Mouse (Mus musculus) ES-E14 (cell line): Measurements from ENCODE around the gene Pacsin2. TPM values are rescaled to one million over a fixed set of nuclear protein-coding genes. Genes with fewer than 3 reads are reported as not detected.
A peak's percentile ranks its signal among the peaks of the same experiment; 100 is the strongest.

Source experiments
- DNase-seq: peaks from one replicate; pipeline ENCODE4 v3.0.0-alpha.2; 2013; ENCODE audit warnings: low read depth, low spot score
- H3K27ac ChIP-seq: 2 replicates; pipeline ENCODE4 v1.5.1; 2012; ENCODE audit warnings: low read depth, mild to moderate bottlenecking, low read length, moderate library complexity, mixed read lengths; ENCODE audit not compliant: poor library complexity, insufficient read depth, severe bottlenecking
- H3K36me3 ChIP-seq: 2 replicates; pipeline ENCODE4 v1.6.1; 2012; ENCODE audit warnings: mild to moderate bottlenecking, low read length, moderate library complexity, mixed read lengths; ENCODE audit not compliant: control insufficient read depth, poor library complexity, insufficient read depth, severe bottlenecking
- H3K4me1 ChIP-seq, 2 experiments: fragments of 150-350 bp in 1 of 2; sonication (generic) in 1 of 2; 2 replicates each; pipeline ENCODE4 v1.6.1; 2012; ENCODE audit warnings: low read length in 2 of 2, mild to moderate bottlenecking in 1 of 2, mixed read lengths in 1 of 2; ENCODE audit not compliant: control insufficient read depth in 2 of 2, insufficient read depth in 2 of 2, poor library complexity in 1 of 2
- H3K4me3 ChIP-seq, 2 experiments: fragments of 150-350 bp in 1 of 2; sonication (generic) in 1 of 2; 2 replicates each; pipeline ENCODE4 v1.5.1; 2012; ENCODE audit warnings: low read length in 2 of 2, low read depth in 1 of 2, mild to moderate bottlenecking in 1 of 2, mixed read lengths in 1 of 2; ENCODE audit not compliant: insufficient read depth in 1 of 2, poor library complexity in 1 of 2, severe bottlenecking in 1 of 2
- H3K9ac ChIP-seq: 2 replicates; pipeline ENCODE4 v1.6.1; 2012; ENCODE audit warnings: low read depth, mild to moderate bottlenecking, low read length, mixed read lengths; ENCODE audit not compliant: poor library complexity, insufficient read depth, severe bottlenecking
- H3K9me3 ChIP-seq: fragments of 150-350 bp; sonication (generic); 2 replicates; pipeline ENCODE4 v1.6.1; 2012; ENCODE audit warnings: low read depth, mild to moderate bottlenecking, low read length; ENCODE audit not compliant: control insufficient read depth, insufficient read depth
- CHD2 ChIP-seq: IDR thresholded peaks from 2 replicates; pipeline ENCODE4 v1.6.1; 2014; ENCODE audit warnings: mild to moderate bottlenecking, low read depth, low read length, inconsistent platforms
- HCFC1 ChIP-seq: IDR thresholded peaks from 2 replicates; pipeline ENCODE4 v1.6.1; 2012; ENCODE audit warnings: low read length, inconsistent platforms, borderline replicate concordance; ENCODE audit not compliant: insufficient read depth
- MAFK ChIP-seq: IDR thresholded peaks from 2 replicates; pipeline ENCODE4 v1.6.1; 2014; ENCODE audit warnings: mild to moderate bottlenecking, low read depth, low read length, inconsistent platforms; ENCODE audit not compliant: insufficient read depth
- ZC3H11A ChIP-seq: IDR thresholded peaks from 2 replicates; pipeline ENCODE4 v1.6.1; 2012; ENCODE audit warnings: low read depth, mild to moderate bottlenecking, inconsistent platforms, low read length, borderline replicate concordance
- ZNF384 ChIP-seq: IDR thresholded peaks from 2 replicates; pipeline ENCODE4 v1.6.1; 2012; ENCODE audit warnings: low read depth, low read length, inconsistent platforms
- in situ Hi-C, 2 experiments: fragments of 600-800 bp; cut with MboI; formaldehyde crosslinking; loops; one replicate each; pipeline ENCODE4 v1.15.1; 2025; ENCODE audit warnings: low sequenced_read_pairs in 2 of 2, inconsistent platforms in 1 of 2; ENCODE audit not compliant: unreplicated experiment in 2 of 2
- total RNA-seq: library from RNA; depleted of rRNA; stranded (reverse); fragments of 300-350 nt; gene quantifications from 2 replicates; pipeline ENCODE4 v1.2.3, GENCODE M21; 2012

The Pacsin2 gene
- total RNA-seq, 1 experiment: 67.7 TPM

GRCm38 (mm10) chr15:83430986-83431763, 33.2 kb downstream of the Pacsin2 start:
- no peak overlapping the region for H3K9ac ChIP-seq
- TF ChIP-seq ZC3H11A: no peak
- TF ChIP-seq ZNF384: no peak
- no peak for TF ChIP-seq HCFC1
- no peak for TF ChIP-seq CHD2
- no peak for TF ChIP-seq MAFK
- in situ Hi-C loops: no loop called here

GRCm38 (mm10) chr15:83430419-83430818, 34.0 kb downstream of the Pacsin2 start:
- H3K4me1 ChIP-seq: peaks cover 4 to 11% of the 10 kb centered on the region in 2 experiments; a peak in 3 of 4 replicates
- DNase-seq: no peak
- H3K9ac ChIP-seq: no peak overlapping the region
- no peak overlapping the region for H3K27ac ChIP-seq
- no peaks in the 10 kb centered on the region for H3K36me3 ChIP-seq
- TF ChIP-seq CHD2 (no peak), HCFC1 (no peak), ZC3H11A (no peak), ZNF384 (no peak), MAFK (no peak)
- H3K9me3 ChIP-seq: no peaks in the 10 kb centered on the region
- in situ Hi-C loops: no loop called here
- no peak overlapping the region for H3K4me3 ChIP-seq

More at GRCm38 (mm10) chr15:83430986-83431763, 33.2 kb downstream of the Pacsin2 start:
- Histone ChIP-seq H3K9me3 (no peaks in the 10 kb centered on the region), H3K27ac (no peak overlapping the region), H3K36me3 (no peaks in the 10 kb centered on the region), H3K4me1 (peaks cover 4 to 11% of the 10 kb centered on the region in 2 experiments; a peak in 3 of 4 replicates), H3K4me3 (no peak overlapping the region)
- no peak for DNase-seq

- H3K36me3 ChIP-seq: no peaks in the 10 kb centered on the region
- no peak overlapping the region for H3K4me3 ChIP-seq
- TF ChIP-seq MAFK (no peak), CHD2 (no peak), ZNF384 (no peak)
- no peak for DNase-seq
- no peak overlapping the region for H3K9ac ChIP-seq
- no peak overlapping the region for H3K27ac ChIP-seq
- H3K9me3 ChIP-seq: no peaks in the 10 kb centered on the region
- H3K4me1 ChIP-seq: peaks cover 4 to 11% of the 10 kb centered on the region in 2 experiments; a peak in 3 of 4 replicates
- in situ Hi-C loops: no loop called here
Observed at GRCm38 (mm10) chr15:83428586-83428985, 35.8 kb downstream of the Pacsin2 start.

GRCm38 (mm10) chr15:83427294-83428163, 36.9 kb downstream of the Pacsin2 start:
- Histone ChIP-seq H3K36me3 (no peaks in the 10 kb centered on the region), H3K9ac (no peak overlapping the region), H3K4me3 (no peak overlapping the region), H3K4me1 (peaks cover 4 to 6% of the 10 kb centered on the region in 2 experiments; a peak in 3 of 4 replicates), H3K27ac (no peak overlapping the region), H3K9me3 (no peaks in the 10 kb centered on the region)
- DNase-seq: no peak
- in situ Hi-C loops: no loop called here
- TF ChIP-seq CHD2 (no peak), ZNF384 (peak; percentile 89)
